Mouse (Mus musculus): ENCODE results near the gene Cd302.

Gene Cd302

DNA sequence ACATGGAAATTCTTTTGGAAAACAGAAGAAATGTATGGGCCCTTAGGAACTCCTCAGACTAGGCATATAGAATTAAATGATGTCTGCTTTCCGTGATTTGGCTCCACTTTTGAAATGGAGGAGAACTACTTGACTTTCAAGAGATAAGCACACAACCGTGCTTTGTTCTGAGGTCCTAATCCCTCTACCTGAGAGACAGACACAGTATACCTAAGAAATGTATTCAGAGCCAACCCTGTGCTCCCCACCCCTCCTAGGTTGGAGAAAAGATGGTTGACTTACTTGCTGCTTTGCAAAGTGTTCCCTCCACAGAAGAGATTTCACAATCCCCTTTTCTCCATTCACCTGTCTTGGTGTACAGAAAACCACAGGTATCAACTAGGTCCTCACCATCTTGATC is 27.5 kb downstream of the Cd302 start:
- DNase-seq (ENCODE audit: extremely low spot score, low spot score): no peak

DNA sequence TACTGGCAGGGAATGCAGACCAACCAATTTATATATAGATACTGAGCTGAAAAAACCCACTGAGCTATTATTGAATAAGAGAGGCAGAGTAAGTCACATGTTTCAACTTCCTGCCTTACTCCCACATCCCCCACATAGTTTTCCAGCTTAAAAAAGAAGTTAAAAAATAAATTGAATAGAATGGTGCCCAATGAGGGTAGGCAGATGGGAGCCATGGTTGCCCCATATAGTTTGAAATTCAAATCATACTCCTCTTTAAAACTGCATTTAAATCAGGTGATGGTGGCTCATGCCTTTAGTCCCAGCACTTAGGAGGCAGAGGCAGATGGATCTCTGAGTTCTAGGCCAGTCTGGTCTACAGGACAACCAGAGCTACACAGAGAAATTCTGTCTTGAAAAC is 30.8 kb downstream of the Cd302 start:
- DNase-seq (ENCODE audit: extremely low spot score, low spot score): no peak

GRCm38 (mm10) chr2:60252782-60253181 is 31.5 kb downstream of the Cd302 start:
- DNase-seq (ENCODE audit: extremely low spot score, low spot score): no peak

DNA sequence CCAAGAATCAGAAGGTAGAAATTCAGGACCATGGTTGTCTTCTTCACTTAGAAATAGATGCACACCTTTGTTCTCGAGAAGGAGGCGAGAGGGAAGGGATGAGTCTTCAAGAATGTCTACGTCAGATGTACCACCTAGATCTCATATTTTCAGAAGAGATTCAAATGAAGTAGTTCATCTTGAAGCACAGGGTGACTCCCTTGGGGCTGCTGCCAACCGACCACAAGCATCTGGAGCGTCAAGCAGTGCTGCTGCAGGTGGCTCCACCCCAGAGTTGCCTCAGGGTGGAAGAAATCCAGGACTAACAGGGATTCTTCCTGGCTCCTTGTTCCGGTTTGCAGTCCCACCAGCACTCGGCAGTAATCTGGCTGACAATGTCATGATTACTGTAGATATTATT is 49.8 kb downstream of the Cd302 start:
- DNase-seq (ENCODE audit: extremely low spot score, low spot score): no peak

DNA sequence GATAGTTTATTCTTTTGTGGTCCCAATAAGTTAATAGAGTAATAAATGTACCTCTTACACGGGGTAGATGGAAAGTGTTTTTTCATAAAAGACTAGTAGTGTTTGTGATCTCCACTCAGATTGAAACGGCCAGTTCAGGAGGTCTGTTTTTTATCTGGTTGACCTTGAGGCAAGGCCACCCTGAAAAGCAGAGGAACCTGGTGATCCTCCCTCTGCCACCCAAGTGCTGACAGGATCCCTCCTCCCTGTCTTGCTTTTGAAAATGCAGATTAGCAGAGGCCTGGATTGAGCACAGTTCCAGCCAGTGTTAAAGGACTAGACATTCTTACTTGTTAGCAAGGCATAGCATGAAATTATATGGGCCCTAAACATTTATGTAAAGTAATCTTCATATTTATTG is 51.1 kb downstream of the Cd302 start:
- no peak for DNase-seq (ENCODE audit: extremely low spot score, low spot score)

GRCm38 (mm10) chr2:60230361-60230760 is 53.9 kb downstream of the Cd302 start:
- DNase-seq (ENCODE audit: extremely low spot score, low spot score): no peak

DNA sequence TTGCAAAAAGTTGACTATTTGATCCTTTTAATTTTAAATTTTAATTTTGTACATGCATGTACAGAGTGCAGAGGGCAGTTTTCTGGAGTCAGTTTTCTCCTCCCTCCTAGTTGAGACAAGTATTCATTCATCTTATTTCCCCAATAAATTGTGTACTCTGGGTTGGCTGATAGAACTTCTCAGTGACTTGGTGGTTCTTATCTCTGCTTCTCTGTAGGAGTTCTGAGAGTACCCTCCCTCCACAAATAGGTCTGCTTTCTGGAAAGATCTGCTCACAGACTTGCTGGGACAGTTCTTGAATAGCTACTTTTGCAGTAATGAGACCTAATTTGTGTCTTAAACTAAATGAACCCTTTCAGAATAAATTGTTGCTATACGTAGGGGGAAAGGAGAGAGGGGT is 55.8 kb downstream of the Cd302 start:
- DNase-seq (ENCODE audit: extremely low spot score, low spot score): no peak

GRCm38 (mm10) chr2:60223489-60223888 is 60.8 kb downstream of the Cd302 start:
- DNase-seq (ENCODE audit: extremely low spot score, low spot score): no peak

GRCm38 (mm10) chr2:60221954-60222353 is 62.3 kb downstream of the Cd302 start:
- DNase-seq (ENCODE audit: extremely low spot score, low spot score): no peak

DNA sequence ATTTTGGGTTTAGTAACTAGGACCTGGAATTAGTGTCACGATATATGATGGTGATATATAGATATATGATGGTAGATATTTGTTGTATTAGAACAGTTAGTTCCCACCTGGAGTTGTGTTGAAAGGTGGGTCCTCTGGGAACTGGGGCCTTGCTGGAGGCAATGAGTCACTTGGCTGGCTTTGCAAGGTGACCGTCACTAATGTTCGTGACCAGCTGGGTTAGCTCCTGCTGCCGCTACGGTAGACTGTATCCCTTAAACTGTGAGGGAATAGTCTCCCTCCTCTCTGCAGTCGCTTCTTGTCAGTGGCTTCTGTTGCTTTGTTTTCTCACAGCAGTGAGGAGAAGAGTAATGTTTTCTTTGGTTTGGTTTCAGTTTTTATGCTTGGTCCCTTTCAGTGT is 63.1 kb downstream of the Cd302 start:
- DNase-seq (ENCODE audit: extremely low spot score, low spot score): no peak

DNA sequence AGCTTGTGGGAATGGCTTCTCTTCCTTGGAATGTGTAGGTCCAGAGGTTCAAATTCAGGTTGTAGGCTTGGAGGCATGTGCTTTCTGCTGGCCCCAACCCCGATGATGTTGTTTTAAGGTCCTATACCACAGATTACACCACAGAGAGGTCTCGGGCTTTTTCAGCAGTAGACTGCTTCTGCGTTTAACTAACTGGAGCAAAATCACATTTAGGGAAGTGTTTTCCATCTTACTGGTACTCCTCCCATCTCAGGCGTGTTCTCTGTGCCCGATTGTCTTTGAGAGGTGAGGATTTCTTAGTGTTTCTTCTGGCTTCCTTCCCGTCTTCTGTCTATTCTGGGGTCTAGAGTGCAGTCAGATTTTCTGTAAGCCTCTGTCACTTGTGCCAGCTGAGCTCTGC is 66.7 kb downstream of the Cd302 start:
- DNase-seq (ENCODE audit: extremely low spot score, low spot score): no peak

- no peak for DNase-seq (ENCODE audit: extremely low spot score, low spot score)
These were observed 67.6 kb downstream of the Cd302 start for GRCm38 (mm10) chr2:60216547-60217153.

DNA sequence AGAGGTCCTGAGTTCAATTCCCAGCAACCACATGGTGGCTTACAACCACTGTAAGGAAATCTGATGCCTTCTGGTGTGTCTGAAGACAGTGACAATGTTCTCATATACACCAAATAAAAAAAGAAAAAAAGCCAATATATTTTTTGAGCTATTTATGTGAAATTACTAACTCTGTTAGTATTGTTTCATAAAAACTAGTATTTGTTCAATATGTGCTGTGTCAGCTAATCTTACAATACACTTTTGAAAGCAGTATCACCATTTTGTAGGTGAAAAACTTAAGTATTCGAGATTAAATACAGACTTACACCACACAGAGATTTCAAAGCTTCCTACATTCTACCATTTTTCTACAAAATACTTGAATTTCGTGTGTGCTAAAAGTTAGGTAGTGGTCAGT is 69.6 kb downstream of the Cd302 start:
- no peak for DNase-seq (ENCODE audit: extremely low spot score, low spot score)

- no peak for DNase-seq (ENCODE audit: extremely low spot score, low spot score)
These were observed 71.8 kb downstream of the Cd302 start for GRCm38 (mm10) chr2:60212488-60212887.

- DNase-seq (ENCODE audit: extremely low spot score, low spot score): no peak
These were observed 73.5 kb downstream of the Cd302 start for GRCm38 (mm10) chr2:60210821-60211220.

DNA sequence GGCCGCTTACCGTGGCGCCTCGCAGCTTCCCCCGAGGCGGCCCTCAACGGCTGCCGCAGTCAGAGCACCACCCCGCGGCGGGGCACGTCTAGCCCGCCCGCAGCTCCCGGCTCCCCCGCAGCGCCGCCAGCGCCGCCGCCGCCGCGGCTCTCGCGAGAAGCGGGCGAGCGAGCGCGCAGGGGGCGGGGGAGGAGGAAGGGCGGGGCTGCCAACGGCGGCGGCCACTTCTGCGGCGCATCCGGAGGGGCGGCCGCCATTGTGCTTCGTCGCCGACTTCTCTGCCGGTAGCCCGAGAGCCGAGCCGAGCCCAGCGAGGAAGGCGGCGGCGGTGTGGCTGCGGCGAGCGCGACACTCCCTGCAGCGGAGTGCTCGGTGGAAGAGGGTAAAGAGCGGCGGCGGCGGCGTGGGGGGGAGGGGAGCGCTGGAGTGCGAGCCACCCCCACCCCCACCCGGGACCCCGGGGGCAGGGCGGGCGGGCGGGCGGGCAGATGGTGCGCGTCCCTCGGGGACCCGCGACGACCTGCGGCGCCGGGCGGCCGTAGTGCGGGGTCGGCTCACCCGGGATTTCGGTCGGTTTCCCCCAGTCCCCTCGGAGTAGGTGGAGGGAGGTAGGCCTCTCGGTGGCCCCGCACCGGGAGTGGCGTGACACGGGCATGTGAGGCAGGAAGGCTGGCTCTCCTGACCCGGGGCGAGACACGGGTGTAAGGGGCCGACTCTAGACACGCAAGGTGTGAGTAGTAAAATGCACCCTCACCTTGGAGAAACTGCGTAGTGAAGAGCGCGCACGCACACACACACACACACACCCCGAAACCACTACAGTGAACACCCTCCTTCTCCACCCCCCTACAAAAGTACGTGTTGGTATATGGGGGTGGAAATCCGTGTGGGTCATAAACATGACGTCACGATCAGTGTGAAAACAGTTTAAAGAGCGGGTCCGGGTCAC is 74.3 kb downstream of the Cd302 start, which contains the start of the genes Baz2b and March7:
TSS of gene Baz2b (minus strand) at position 137 of the 949 bp plus-strand sequence.
TSS of gene March7 (plus strand) at position 185 of the 949 bp plus-strand sequence.
- peak; percentile 85 for DNase-seq (ENCODE audit: extremely low spot score, low spot score)

GRCm38 (mm10) chr2:60209122-60209611 is 75.1 kb downstream of the Cd302 start:
- peak; percentile 71 for DNase-seq (ENCODE audit: extremely low spot score, low spot score)

GRCm38 (mm10) chr2:60205795-60206194 is 78.5 kb downstream of the Cd302 start:
- no peak for DNase-seq (ENCODE audit: extremely low spot score, low spot score)

GRCm38 (mm10) chr2:60204162-60204561 is 80.1 kb downstream of the Cd302 start:
- DNase-seq (ENCODE audit: extremely low spot score, low spot score): no peak

GRCm38 (mm10) chr2:60203733-60204132 is 80.6 kb downstream of the Cd302 start:
- DNase-seq (ENCODE audit: extremely low spot score, low spot score): no peak

DNA sequence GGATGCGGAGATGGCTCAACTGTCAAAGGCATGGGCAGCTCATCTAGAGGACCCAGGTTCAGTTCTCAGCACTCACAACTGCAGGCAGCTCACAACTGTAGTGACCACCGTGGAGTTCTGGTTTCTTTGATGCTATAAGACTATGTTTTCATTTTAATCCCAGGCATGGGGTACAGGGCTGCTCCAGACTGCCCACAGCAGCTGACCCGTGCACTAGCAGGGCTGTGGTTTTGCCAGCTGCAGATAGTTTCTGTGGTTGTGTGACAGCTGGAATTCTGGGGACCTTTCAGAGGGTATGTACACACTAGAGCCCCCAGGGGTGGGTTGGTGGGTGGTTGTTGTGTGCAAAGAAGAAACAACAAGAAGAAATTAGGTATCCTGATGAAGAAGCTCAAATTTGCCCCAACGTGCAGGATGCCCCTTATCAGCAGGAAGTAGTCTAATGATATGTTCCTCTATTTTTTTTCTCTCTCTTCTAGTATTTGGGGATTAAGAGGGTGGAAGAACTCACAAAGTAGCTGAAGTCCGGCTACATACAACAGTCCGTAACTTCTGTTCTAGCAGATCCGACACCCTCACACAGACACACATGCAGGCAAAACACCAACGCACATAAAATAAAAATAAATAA is 81.3 kb downstream of the Cd302 start:
- no peak for DNase-seq (ENCODE audit: extremely low spot score, low spot score)
